Mouse (Mus musculus): ENCODE measurements around the gene Alkal2. TPM values are rescaled to one million over a fixed set of nuclear protein-coding genes. Genes with fewer than 3 reads are reported as not detected.

Alkal2 gene
- polyA plus RNA-seq, 1 experiment from 2014 or later, result 0.27 TPM

DNA sequence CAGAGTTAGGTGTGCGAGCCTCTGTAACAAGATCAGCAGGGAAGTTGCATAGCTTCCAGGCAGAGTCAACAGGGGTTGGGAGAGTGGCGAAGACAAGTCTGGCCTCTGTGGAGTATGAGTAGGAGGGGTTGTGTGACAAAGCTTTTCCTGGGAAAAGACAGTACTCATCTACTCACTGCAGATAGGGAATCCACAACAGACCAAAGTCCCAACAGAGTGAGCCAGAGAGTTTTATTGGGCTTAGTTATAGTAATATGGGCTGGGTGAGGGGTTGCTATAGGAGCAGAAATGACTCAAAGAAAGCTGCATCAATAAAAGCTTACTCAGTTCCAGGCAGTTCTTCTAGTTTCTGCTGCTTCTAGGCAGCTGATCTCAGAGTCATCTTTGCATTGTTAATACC is 49.2 kb downstream of the Alkal2 start:
- Histone ChIP-seq H3K36me3 (peaks cover under 1% of the 10 kb centered on the region; the same call in 1 of the 2 replicates), H3K4me2 (replicated peaks) (no peak overlapping the region), H3K27ac (no peak overlapping the region), H3K9ac (replicated peaks) (no peak overlapping the region), H3K27me3 (no peaks in the 10 kb centered on the region), H3K4me1 (replicated peaks) (no peaks in the 10 kb centered on the region), H3K9me3 (no peaks in the 10 kb centered on the region), H3K4me3 (replicated peaks) (no peak overlapping the region)
- ATAC-seq, result no peak
- WGBS, result 80% methylated on average over 2 of the region's 2 CpGs

DNA sequence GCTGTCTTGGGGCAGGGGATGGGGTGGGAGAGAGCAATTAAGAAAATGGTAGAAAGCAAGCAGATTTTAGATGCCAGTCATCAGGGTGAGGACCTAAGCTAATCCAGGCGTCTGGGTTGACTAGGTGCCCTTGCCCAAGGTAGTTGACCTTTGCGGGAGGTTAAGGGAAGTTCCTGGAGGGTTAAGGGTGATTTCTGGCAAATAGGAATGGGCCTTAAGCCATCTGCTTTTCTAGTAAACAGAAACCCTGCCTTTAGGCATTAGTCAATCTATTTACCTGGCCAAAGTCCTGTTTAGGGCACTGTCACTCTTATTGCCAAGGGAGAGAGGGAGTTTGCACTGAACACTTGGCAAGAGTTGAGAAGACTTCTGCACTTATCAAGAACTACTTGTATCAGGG is 52.8 kb downstream of the Alkal2 start:
- no peak for ATAC-seq
- 76% methylated on average over 2 of the region's 2 CpGs for WGBS

More for the DNA sequence above, 52.8 kb downstream of the Alkal2 start:
- no peaks in the 10 kb centered on the region for H3K9me3 ChIP-seq
- no peaks in the 10 kb centered on the region for H3K4me1 ChIP-seq (replicated peaks)
- no peak overlapping the region for H3K4me2 ChIP-seq (replicated peaks)
- peaks cover 18% of the 10 kb centered on the region for H3K36me3 ChIP-seq
- H3K27me3 ChIP-seq, result no peaks in the 10 kb centered on the region
- H3K4me3 ChIP-seq (replicated peaks), result no peak overlapping the region
- no peak overlapping the region for H3K9ac ChIP-seq (replicated peaks)
- no peak overlapping the region for H3K27ac ChIP-seq

Other genes with a start within 250 kb of the Alkal2 start
- 137 and 163 TPM in 2 replicates for gene Acp1, start 27.3 kb downstream of the Alkal2 start, polyA plus RNA-seq (2015; fragmentation: Nextera tagmentation; extraction: Ambion mirVana)
- 37.7 and 41.2 TPM in 2 replicates for gene Sh3yl1, start 27.3 kb downstream of the Alkal2 start, polyA plus RNA-seq (2015; fragmentation: Nextera tagmentation; extraction: Ambion mirVana)
- gene Fam110c, start 189.5 kb downstream of the Alkal2 start, polyA plus RNA-seq (2015; fragmentation: Nextera tagmentation; extraction: Ambion mirVana), result 0.08 TPM in 1 of 2 replicates, not detected in the other